Mouse (Mus musculus) heart, embryonic 14.5 days (tissue): ENCODE results near the gene Txndc11. TPM values are rescaled to one million over a fixed set of nuclear protein-coding genes. Genes with fewer than 3 reads are reported as not detected.
A peak's percentile ranks its signal among the peaks of the same experiment; 100 is the strongest.

Experiments
- ATAC-seq: fragments of 200-750 bp; cut with Nextera tagmentation; 2 replicates; pipeline ENCODE4 v1.8.0; 2017; ENCODE audit warnings: low read depth, moderate TSS enrichment; ENCODE audit not compliant: insufficient number of reproducible peaks, insufficient read depth, low FRiP score
- H3K27ac ChIP-seq, 2 experiments: fragments of 200-500 bp in 1 of 2; fragments of 300-500 bp in 1 of 2; sonication (generic) in 1 of 2; replicated peaks in 1 of 2; 2 replicates each; pipeline ENCODE4 v1.5.1; 2012 to 2014; ENCODE audit warnings: low read depth in 2 of 2, low read length in 2 of 2, control low read depth in 1 of 2, mild to moderate bottlenecking in 1 of 2, mixed read lengths in 1 of 2; ENCODE audit not compliant: control insufficient read depth in 1 of 2, insufficient read depth in 1 of 2
- H3K27me3 ChIP-seq: fragments of 300-500 bp; sonication (generic); 2 replicates; pipeline ENCODE4 v1.6.1; 2014; ENCODE audit warnings: mild to moderate bottlenecking, low read length, control low read depth; ENCODE audit not compliant: control insufficient read depth, insufficient read depth
- H3K36me3 ChIP-seq: fragments of 300-500 bp; sonication (generic); 2 replicates; pipeline ENCODE4 v1.6.1; 2014; ENCODE audit warnings: mild to moderate bottlenecking, control low read depth, low read length, mixed read lengths; ENCODE audit not compliant: control insufficient read depth, insufficient read depth
- H3K4me1 ChIP-seq, 2 experiments: fragments of 200-500 bp in 1 of 2; fragments of 300-500 bp in 1 of 2; sonication (generic) in 1 of 2; 2 replicates each; pipeline ENCODE4 v1.6.1; 2012 to 2014; ENCODE audit warnings: low read length in 2 of 2, control low read depth in 1 of 2, mixed read lengths in 1 of 2; ENCODE audit not compliant: control insufficient read depth in 2 of 2, insufficient read depth in 2 of 2
- H3K4me2 ChIP-seq: fragments of 300-500 bp; sonication (generic); 2 replicates; pipeline ENCODE4 v1.6.1; 2014; ENCODE audit warnings: mild to moderate bottlenecking, low read length
- H3K4me3 ChIP-seq, 2 experiments: fragments of 200-500 bp in 1 of 2; fragments of 300-500 bp in 1 of 2; sonication (generic) in 1 of 2; 2 replicates each; pipeline ENCODE4 v1.5.1; 2012 to 2014; ENCODE audit warnings: low read length in 2 of 2, mild to moderate bottlenecking in 2 of 2, control low read depth in 1 of 2, low read depth in 1 of 2, moderate library complexity in 1 of 2; ENCODE audit not compliant: control insufficient read depth in 1 of 2, insufficient read depth in 1 of 2
- H3K9ac ChIP-seq: fragments of 300-500 bp; sonication (generic); 2 replicates; pipeline ENCODE4 v1.6.1; 2014; ENCODE audit warnings: mild to moderate bottlenecking, low read length
- H3K9me3 ChIP-seq: fragments of 300-500 bp; sonication (generic); 2 replicates; pipeline ENCODE4 v1.6.1; 2016; ENCODE audit warnings: low read length, control low read depth; ENCODE audit not compliant: control insufficient read depth
- WGBS: fragments of 180-500 bp; shearing (Covaris S2); extraction: QIAGEN DNeasy Blood & Tissue Kit; methylation state at CpG from one replicate; pipeline ENCODE4 v1.1.7; 2014; 5-methylcytosine and 5-hydroxymethylcytosine counted together
- polyA plus RNA-seq: library from polyadenylated mRNA; unstranded; fragments of >200 nt; fragmentation: Nextera tagmentation; extraction: Ambion mirVana; gene quantifications from 2 replicates; pipeline ENCODE4 v1.2.1, GENCODE M21; 2014

Gene Txndc11
- polyA plus RNA-seq, 1 experiment from 2014 or later: 31.9 TPM

GRCm38 (mm10) chr16:11071176-11071575 lies 63.3 kb downstream of the Txndc11 start:
- H3K27me3 ChIP-seq: no peaks in the 10 kb centered on the region
- H3K27ac ChIP-seq: no peak overlapping the region
- peaks cover 55% of the 10 kb centered on the region for H3K36me3 ChIP-seq
- no peak for ATAC-seq
- H3K9ac ChIP-seq: no peak overlapping the region
- 63% methylated on average over 5 of the region's 5 CpGs for WGBS
- H3K4me1 ChIP-seq: peaks cover 33 to 42% of the 10 kb centered on the region in 2 experiments
- H3K4me3 ChIP-seq: no peak overlapping the region
- H3K4me2 ChIP-seq: no peak overlapping the region
- no peaks in the 10 kb centered on the region for H3K9me3 ChIP-seq

GRCm38 (mm10) chr16:11069710-11070420 lies 64.6 kb downstream of the Txndc11 start:
- Histone ChIP-seq H3K4me3 (no peak overlapping the region), H3K4me2 (peak overlapping the region; percentile 69), H3K4me1 (peaks cover 40 to 50% of the 10 kb centered on the region in 2 experiments), H3K36me3 (peaks cover 43% of the 10 kb centered on the region), H3K9ac (no peak overlapping the region; the same call in 1 of the 2 replicates), H3K27me3 (no peaks in the 10 kb centered on the region), H3K27ac (peak overlapping the region; percentile 30 to 62), H3K9me3 (no peaks in the 10 kb centered on the region)
- 67% methylated on average over 7 of the region's 7 CpGs for WGBS
- ATAC-seq: no peak

GRCm38 (mm10) chr16:11069271-11069670 lies 65.2 kb downstream of the Txndc11 start:
- H3K4me3 ChIP-seq: no peak overlapping the region
- no peak for ATAC-seq
- WGBS: 69% methylated on average over 6 of the region's 6 CpGs
- peak overlapping the region; percentile 22; the same call in 1 of the 2 replicates for H3K9ac ChIP-seq
- peaks cover 41 to 55% of the 10 kb centered on the region in 2 experiments for H3K4me1 ChIP-seq
- no peaks in the 10 kb centered on the region for H3K9me3 ChIP-seq
- peak overlapping the region; percentile 69 for H3K4me2 ChIP-seq
- H3K27me3 ChIP-seq: no peaks in the 10 kb centered on the region
- H3K27ac ChIP-seq: peak overlapping the region; percentile 30 to 62
- peaks cover 37% of the 10 kb centered on the region for H3K36me3 ChIP-seq

DNA sequence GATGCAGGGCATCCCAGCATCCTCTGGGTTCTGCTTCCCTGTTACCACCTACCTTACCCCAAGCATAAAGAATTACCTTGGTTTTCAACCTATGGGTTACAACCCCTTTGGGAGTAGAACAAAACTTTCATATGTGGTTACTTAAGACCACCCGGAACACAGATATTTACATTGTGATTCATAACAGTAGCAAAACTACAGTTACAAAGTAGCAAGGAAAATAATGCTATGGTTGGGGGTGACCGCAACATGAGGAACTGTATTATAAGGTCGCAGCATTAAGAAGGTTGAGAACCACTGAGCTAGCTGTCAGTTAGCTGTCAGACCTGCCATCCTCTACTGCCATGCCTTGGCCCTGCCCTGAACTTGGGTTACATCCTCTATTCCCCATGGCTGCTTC lies 65.8 kb downstream of the Txndc11 start:
- H3K27ac ChIP-seq: peak overlapping the region in 1 of 2 experiments; percentile 62; a peak in 1 of 4 replicates
- peak overlapping the region; percentile 22; the same call in 1 of the 2 replicates for H3K9ac ChIP-seq
- H3K36me3 ChIP-seq: peaks cover 31% of the 10 kb centered on the region
- H3K9me3 ChIP-seq: no peaks in the 10 kb centered on the region
- no peaks in the 10 kb centered on the region for H3K27me3 ChIP-seq
- no peak overlapping the region for H3K4me3 ChIP-seq
- H3K4me1 ChIP-seq: peaks cover 45 to 61% of the 10 kb centered on the region in 2 experiments
- 90% methylated on average over 3 of the region's 3 CpGs for WGBS
- no peak for ATAC-seq
- peak overlapping the region; percentile 69 for H3K4me2 ChIP-seq

DNA sequence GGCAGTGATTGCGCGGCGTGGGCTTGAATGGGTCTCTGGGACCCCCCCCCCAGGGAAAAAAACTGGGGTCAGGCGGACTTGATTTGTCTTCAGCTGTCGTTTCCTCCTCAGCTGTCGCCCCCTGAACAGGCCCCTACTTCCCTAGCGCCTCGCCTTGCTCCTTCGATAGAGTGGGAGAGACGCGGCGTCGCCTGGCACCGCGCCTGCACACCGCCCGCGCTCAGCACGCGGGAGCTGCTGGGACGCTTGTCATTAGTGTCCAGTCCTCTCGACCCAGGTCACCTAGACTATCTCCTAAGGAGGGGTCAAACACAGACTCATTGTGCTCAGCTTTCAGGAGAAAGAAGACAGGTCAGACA lies 67.6 kb downstream of the Txndc11 start:
- Histone ChIP-seq H3K9ac (peak overlapping the region; percentile 86), H3K36me3 (peaks cover 12% of the 10 kb centered on the region), H3K27me3 (no peaks in the 10 kb centered on the region), H3K4me3 (peak overlapping the region; percentile 66 to 79), H3K27ac (peak overlapping the region; percentile 88), H3K4me1 (peaks cover 52 to 78% of the 10 kb centered on the region in 2 experiments), H3K4me2 (peak overlapping the region; percentile 69), H3K9me3 (no peaks in the 10 kb centered on the region)
- ATAC-seq: no peak
- under 1% methylated on average over 21 of the region's 22 CpGs for WGBS

GRCm38 (mm10) chr16:11066029-11066832 lies 68.2 kb downstream of the Txndc11 start, which contains the start of gene Litaf:
Gene Litaf, minus strand, starts transcription at chr16:11066157.
- H3K27ac ChIP-seq: peak within 1 kb of the TSS; percentile 88
- H3K4me3 ChIP-seq: peak within 1 kb of the TSS; percentile 66 to 79
- no peaks in the 10 kb centered on the region for H3K27me3 ChIP-seq
- H3K9me3 ChIP-seq: no peaks in the 10 kb centered on the region
- H3K4me2 ChIP-seq: peak within 1 kb of the TSS; percentile 69
- H3K36me3 ChIP-seq: peaks cover 6% of the 10 kb centered on the region
- peak; percentile 96 for ATAC-seq
- peak within 1 kb of the TSS; percentile 86 for H3K9ac ChIP-seq
- under 1% methylated on average over 78 of the region's 78 CpGs for WGBS
- peaks cover 52 to 76% of the 10 kb centered on the region in 2 experiments for H3K4me1 ChIP-seq

DNA sequence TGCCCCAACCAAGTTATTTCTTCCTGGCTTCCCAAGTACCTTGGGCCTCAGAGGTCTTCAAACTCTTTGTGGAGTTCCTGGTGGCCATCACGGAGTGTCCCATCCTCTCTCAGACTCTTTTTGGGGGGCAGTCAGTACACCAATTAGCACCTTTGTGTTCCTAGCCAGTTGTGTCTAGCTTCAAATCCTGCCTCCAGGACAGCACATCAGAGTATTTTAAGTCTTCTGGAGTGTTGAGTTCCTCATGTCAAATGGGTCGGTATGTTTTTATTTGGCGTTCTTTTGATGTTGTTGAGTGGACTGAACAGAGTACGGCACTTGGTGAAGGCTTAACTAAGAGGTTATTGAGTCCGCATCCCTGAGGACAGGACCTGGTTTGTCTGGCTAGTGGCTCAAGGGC lies 69.0 kb downstream of the Txndc11 start:
- Histone ChIP-seq H3K9ac (peak overlapping the region; percentile 59), H3K27me3 (no peaks in the 10 kb centered on the region), H3K4me3 (peak overlapping the region; percentile 44 to 66), H3K27ac (peak overlapping the region; percentile 57 to 62), H3K36me3 (no peaks in the 10 kb centered on the region), H3K9me3 (no peaks in the 10 kb centered on the region), H3K4me2 (peak overlapping the region; percentile 69), H3K4me1 (peaks cover 52 to 70% of the 10 kb centered on the region in 2 experiments)
- WGBS: 51% methylated on average over 5 of the region's 5 CpGs
- no peak for ATAC-seq
